Mouse (Mus musculus) left cerebral cortex, postnatal 25 days (tissue): ENCODE results near the gene Hoxa10. TPM values are rescaled to one million over a fixed set of nuclear protein-coding genes. Genes with fewer than 3 reads are reported as not detected.

Experiments used
- DNase-seq, 2 experiments: peaks; one replicate each; pipeline ENCODE4 v3.0.0; 2022; ENCODE audit warnings: low spot score in 2 of 2, mixed read lengths in 1 of 2
- intact Hi-C: fragments of 180-260 bp; cut with DNase I; formaldehyde crosslinking; loops from one replicate; pipeline ENCODE4 v1.15.1; 2025
- total RNA-seq, 2 experiments: library from RNA; stranded (reverse); gene quantifications; 2 replicates each; pipeline ENCODE4 v1.2.3; 2021

The Hoxa10 gene
- total RNA-seq, 2 experiments from 2014 or later, result not detected

GRCm38 (mm10) chr6:52234428-52235140, 6.1 kb downstream of the Hoxa10 start:
- DNase-seq, result no peak
- intact Hi-C loops, result no loop called here

GRCm38 (mm10) chr6:52233546-52234427, 6.9 kb downstream of the Hoxa10 start:
- DNase-seq, result no peak
- intact Hi-C loops, result no loop called here

- intact Hi-C loops, result no loop called here
- DNase-seq, result no peak
Measured at GRCm38 (mm10) chr6:52232984-52233545, 7.6 kb downstream of the Hoxa10 start.

- no peak for DNase-seq
- intact Hi-C loops, result no loop called here
Measured at GRCm38 (mm10) chr6:52232568-52232965, 8.1 kb downstream of the Hoxa10 start.

- intact Hi-C loops, result no loop called here
- no peak for DNase-seq
Measured at GRCm38 (mm10) chr6:52231885-52232567, 8.6 kb downstream of the Hoxa10 start.

- intact Hi-C loops, result no loop called here
- DNase-seq, result no peak
Measured at GRCm38 (mm10) chr6:52230516-52231165, 10.0 kb downstream of the Hoxa10 start, which contains the start of gene Hoxa9. TSS of gene Hoxa9 (minus strand) at chr6:52231089.

GRCm38 (mm10) chr6:52229558-52230416, 10.9 kb downstream of the Hoxa10 start:
- intact Hi-C loops, result no loop called here

GRCm38 (mm10) chr6:52228475-52229465, 11.9 kb downstream of the Hoxa10 start:
- no peak for DNase-seq
- intact Hi-C loops, result no loop called here

More at GRCm38 (mm10) chr6:52229558-52230416, 10.9 kb downstream of the Hoxa10 start:
- no peak for DNase-seq

GRCm38 (mm10) chr6:52227470-52228222, 13.0 kb downstream of the Hoxa10 start:
- intact Hi-C loops, result no loop called here

GRCm38 (mm10) chr6:52226569-52227257, 13.9 kb downstream of the Hoxa10 start:
- DNase-seq, result no peak
- intact Hi-C loops, result no loop called here

More at GRCm38 (mm10) chr6:52227470-52228222, 13.0 kb downstream of the Hoxa10 start:
- DNase-seq, result no peak

GRCm38 (mm10) chr6:52225612-52226568, 14.8 kb downstream of the Hoxa10 start:
- no peak for DNase-seq
- intact Hi-C loops, result no loop called here

- intact Hi-C loops, result loop anchor here (5.0 kb wide), 2 partner anchors 843 to 1043 kb away; no protein-coding TSS in a partner anchor
- DNase-seq, result no peak
Measured at GRCm38 (mm10) chr6:52224895-52225611, 15.6 kb downstream of the Hoxa10 start.

GRCm38 (mm10) chr6:52223939-52224760, 16.5 kb downstream of the Hoxa10 start:
- no peak for DNase-seq
- intact Hi-C loops, result loop anchor here (5.0 kb wide), 2 partner anchors 842 to 1042 kb away; no protein-coding TSS in a partner anchor
